Mouse (Mus musculus) mature B cell (primary cell): Measurements from ENCODE around the gene Crls1.

ENCODE experiments used
- in situ Hi-C: fragments of 300-500 bp; cut with MboI; formaldehyde crosslinking; loops from 2 replicates; pipeline ENCODE4 v1.14.3; 2019

Gene Crls1

GRCm38 (mm10) chr2:132846407-132847358 is at the start of gene Crls1:
Gene Crls1 (plus strand): TSS chr2:132846666.
- in situ Hi-C loops: no loop called here

GRCm38 (mm10) chr2:132802976-132803375 is 43.5 kb upstream of the Crls1 start:
- in situ Hi-C loops: no loop called here

GRCm38 (mm10) chr2:132815608-132816314 is 30.7 kb upstream of the Crls1 start, which contains the start of the genes Trmt6 and Mcm8:
Gene Trmt6 (minus strand): TSS chr2:132816055.
Gene Mcm8 (plus strand): TSS chr2:132816141.
- in situ Hi-C loops: no loop called here

GRCm38 (mm10) chr2:132841071-132841470 is 5.4 kb upstream of the Crls1 start:
- in situ Hi-C loops: no loop called here

- in situ Hi-C loops: no loop called here
These were observed 1.1 kb downstream of the Crls1 start for GRCm38 (mm10) chr2:132847581-132847980.

GRCm38 (mm10) chr2:132848361-132848760 is 1.9 kb downstream of the Crls1 start:
- in situ Hi-C loops: no loop called here

GRCm38 (mm10) chr2:132849141-132849540 is 2.7 kb downstream of the Crls1 start:
- in situ Hi-C loops: no loop called here

- in situ Hi-C loops: no loop called here
These were observed 6.6 kb downstream of the Crls1 start for GRCm38 (mm10) chr2:132853051-132853450.

- in situ Hi-C loops: no loop called here
These were observed 9.9 kb downstream of the Crls1 start for GRCm38 (mm10) chr2:132856333-132856732.

- in situ Hi-C loops: no loop called here
These were observed 14.0 kb downstream of the Crls1 start for GRCm38 (mm10) chr2:132860435-132860834.

GRCm38 (mm10) chr2:132861456-132861855 is 15.0 kb downstream of the Crls1 start:
- in situ Hi-C loops: no loop called here

- in situ Hi-C loops: no loop called here
These were observed 16.9 kb downstream of the Crls1 start for GRCm38 (mm10) chr2:132863325-132863724.

- in situ Hi-C loops: no loop called here
These were observed 21.1 kb downstream of the Crls1 start for GRCm38 (mm10) chr2:132867521-132867920.

- in situ Hi-C loops: no loop called here
These were observed 23.2 kb downstream of the Crls1 start for GRCm38 (mm10) chr2:132869682-132870081.

- in situ Hi-C loops: no loop called here
These were observed 23.8 kb downstream of the Crls1 start for GRCm38 (mm10) chr2:132870286-132870685.

GRCm38 (mm10) chr2:132871663-132872062 is 25.2 kb downstream of the Crls1 start:
- in situ Hi-C loops: no loop called here

GRCm38 (mm10) chr2:132873657-132874326 is 27.3 kb downstream of the Crls1 start:
- in situ Hi-C loops: no loop called here

GRCm38 (mm10) chr2:132876991-132877390 is 30.5 kb downstream of the Crls1 start:
- in situ Hi-C loops: no loop called here

GRCm38 (mm10) chr2:132879261-132880044 is 33.0 kb downstream of the Crls1 start:
- in situ Hi-C loops: no loop called here

GRCm38 (mm10) chr2:132880844-132881645 is 34.6 kb downstream of the Crls1 start, which contains the start of gene Lrrn4:
Gene Lrrn4 (minus strand): TSS chr2:132880891.
- in situ Hi-C loops: no loop called here
